Mouse (Mus musculus) liver, postnatal 0 days (tissue): Measurements from ENCODE around the gene Ptprr.

Source experiments
- CTCF ChIP-seq: sonication (generic); IDR thresholded peaks from 2 replicates; pipeline ENCODE4 v1.5.1; 2016; ENCODE audit warnings: antibody characterized with exemption, low read depth
- EP300 ChIP-seq: IDR thresholded peaks from 2 replicates; pipeline ENCODE4 v1.6.1; 2016; ENCODE audit warnings: antibody characterized with exemption, low read depth, mild to moderate bottlenecking

DNA sequence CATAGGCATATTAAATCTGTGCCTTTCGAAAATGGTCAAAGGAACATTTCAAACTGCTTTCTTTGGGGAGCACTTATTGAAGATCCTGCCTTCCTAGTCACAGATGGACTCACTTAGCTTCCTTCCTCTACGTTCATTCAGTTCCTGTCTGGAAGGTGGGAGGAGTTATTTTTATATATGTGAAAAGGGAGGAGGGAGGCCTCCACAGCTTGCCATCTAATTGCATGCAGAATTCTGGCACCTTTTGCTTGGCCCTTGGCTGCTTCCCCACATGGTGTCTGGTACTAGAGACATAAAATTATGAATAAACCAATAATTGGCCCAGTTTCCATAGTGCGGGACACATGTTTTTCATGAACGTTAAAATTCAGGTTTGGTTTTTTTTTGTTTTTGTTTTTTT, 90.2 kb downstream of the Ptprr start:
- no peak for TF ChIP-seq EP300
- TF ChIP-seq CTCF = no peak
